ENCODE assay signal across 10 mouse cellular contexts in the genomic region with DNA sequence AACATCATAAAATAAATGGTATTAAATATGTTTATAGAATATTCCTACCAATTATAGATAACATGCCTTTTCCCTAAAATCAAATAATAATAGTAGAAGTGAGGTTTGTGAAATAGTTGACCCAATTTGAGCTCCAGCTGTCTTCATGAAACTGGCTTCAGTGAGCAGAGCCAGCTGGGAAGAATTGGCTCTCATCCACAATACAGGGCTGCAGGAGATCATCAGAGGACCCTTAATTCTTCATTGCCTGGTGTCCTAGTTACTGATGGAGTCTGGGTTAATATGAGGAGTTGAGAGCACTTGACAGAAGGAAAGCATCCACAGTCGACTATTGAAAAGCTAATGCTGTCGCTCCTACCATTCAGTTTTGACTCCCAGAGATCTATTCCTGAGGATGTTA.
A peak's percentile ranks its signal among the peaks of the same experiment; 100 is the strongest.
DNase-seq lines count a peak whose midpoint lies in the region; ATAC-seq lines count a peak whose summit lies in the region.
"Had no signal": no experiment of that assay in that cellular context is flagged by ENCODE, and none has a peak within 500 bp of the region (broad histone marks: within the 10 kb centered on the region; RNA-seq: fewer than 3 reads in every experiment).

No protein-coding gene starts in this region.

- H3K36me3 ChIP-seq in lung, embryonic 16.5 days (ENCODE audit: control insufficient read depth, insufficient read depth, low read length) = no peaks in the 10 kb centered on the region
- H3K36me3 ChIP-seq: neural tube, embryonic 12.5 days had no signal

- peak; percentile 19 for DNase-seq in heart, adult 8-10 months (ENCODE audit: low spot score)
- DNase-seq in heart, postnatal 25 days (ENCODE audit: low spot score) = no peak
- peak; percentile 28 for DNase-seq in Muller cell, postnatal 12 days (ENCODE audit: inconsistent ontology term)
- DNase-seq in brain, adult 2 months (ENCODE audit: low read depth, low spot score) = peak; percentile 41
- DNase-seq in thymus, adult 18-20 months = no peak
- DNase-seq: liver had no signal

- H3K4me1 ChIP-seq in lung, embryonic 16.5 days (replicated peaks; ENCODE audit: control insufficient read depth, insufficient read depth, low read length) = no peaks in the 10 kb centered on the region
- H3K4me1 ChIP-seq: neural tube, embryonic 12.5 days had no signal

- H3K4me3 ChIP-seq in lung, embryonic 16.5 days (ENCODE audit: low read length) = no peak overlapping the region
- H3K4me3 ChIP-seq: neural tube, embryonic 12.5 days had no signal

- ATAC-seq in lung, embryonic 16.5 days (ENCODE audit: low read depth) = peak; percentile 95
- no peak for ATAC-seq in erythroid progenitor cell, adult 5-6 weeks (replicated peaks; ENCODE audit: low FRiP score, poor library complexity, severe bottlenecking)
- ATAC-seq: hindbrain, embryonic 16.5 days had no signal

- H3K27me3 ChIP-seq in lung, embryonic 16.5 days (ENCODE audit: control insufficient read depth, insufficient read depth, low read depth, low read length) = no peaks in the 10 kb centered on the region
- H3K27me3 ChIP-seq: neural tube, embryonic 12.5 days had no signal

- H3K9ac ChIP-seq in lung, embryonic 16.5 days (ENCODE audit: low read length) = no peak overlapping the region
- H3K9ac ChIP-seq: neural tube, embryonic 12.5 days had no signal

- H3K27ac ChIP-seq in lung, embryonic 16.5 days (ENCODE audit: low read length) = no peak overlapping the region
- H3K27ac ChIP-seq: neural tube, embryonic 12.5 days had no signal

- intact Hi-C loops in heart, postnatal 25 days (cut with DNase I) = no loop called here

- H3K4me2 ChIP-seq in lung, embryonic 16.5 days (ENCODE audit: low read depth, low read length) = no peak overlapping the region
- H3K4me2 ChIP-seq: neural tube, embryonic 12.5 days had no signal

- 40% methylated on average over 2 of the region's 2 CpGs for WGBS in lung, embryonic 16.5 days

- no peaks in the 10 kb centered on the region for H3K9me3 ChIP-seq in lung, embryonic 16.5 days (ENCODE audit: control insufficient read depth, low read length)
- H3K9me3 ChIP-seq: neural tube, embryonic 12.5 days had no signal

Comparison
In these comparisons a context has a peak if more than half of its experiments do, and no peak if none do; other contexts are left out.
1. DNase-seq: peak in heart, adult 8-10 months (single experiment), Muller cell, postnatal 12 days (single experiment) and brain, adult 2 months (single experiment); none in heart, postnatal 25 days (single experiment) and thymus, adult 18-20 months (0 of 2).